Comparison of ENCODE assay signal across 23 mouse cellular contexts in the genomic region with DNA sequence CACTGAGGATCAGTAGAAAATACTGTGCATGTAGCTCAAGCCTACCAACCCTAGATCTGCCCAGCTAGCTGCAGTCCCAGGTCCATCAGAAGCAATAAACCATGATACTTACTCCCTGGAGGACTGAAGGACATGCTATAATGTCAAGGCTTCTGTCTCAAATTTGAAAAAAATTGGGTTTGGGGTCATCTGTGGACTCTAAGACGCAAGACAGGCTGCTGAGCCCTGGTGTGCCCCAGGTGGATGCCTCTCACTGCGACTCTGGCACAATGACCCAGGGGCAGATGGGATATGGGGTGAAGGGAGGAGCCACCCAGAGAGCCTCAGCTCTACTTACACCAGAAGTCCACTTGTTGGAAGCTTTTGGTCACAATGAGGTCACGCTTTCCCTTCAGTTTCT. TPM values are rescaled to one million over a fixed set of nuclear protein-coding genes. Genes with fewer than 3 reads are reported as not detected.
DNase-seq lines count a peak whose midpoint lies in the region; ATAC-seq and TF ChIP-seq lines count a peak whose summit lies in the region.
"Had no signal": no experiment of that assay in that cellular context is flagged by ENCODE, and none has a peak within 500 bp of the region (broad histone marks: within the 10 kb centered on the region; RNA-seq: fewer than 3 reads in every experiment).

No protein-coding gene starts in this region.

- peak overlapping the region; percentile 10; the same call in 1 of the 2 replicates for H3K4me2 ChIP-seq in kidney, embryonic 16.5 days (replicated peaks; ENCODE audit: low read depth, low read length)
- 0 out of 2 replicates have a peak overlapping the region, but pooled peaks have one; percentile 87 for H3K4me2 ChIP-seq in embryonic facial prominence, embryonic 15.5 days (replicated peaks)
- H3K4me2 ChIP-seq in stomach, embryonic 15.5 days: peak overlapping the region; percentile 91
- H3K4me2 ChIP-seq: forebrain, embryonic 15.5 days; midbrain, embryonic 15.5 days had no signal

- no peak for ATAC-seq in kidney, embryonic 16.5 days (ENCODE audit: low FRiP score, low TSS enrichment)
- ATAC-seq in embryonic facial prominence, embryonic 15.5 days (ENCODE audit: insufficient number of reproducible peaks, low FRiP score, low TSS enrichment, low read depth): no peak
- ATAC-seq in stomach, embryonic 15.5 days (ENCODE audit: insufficient read depth, low FRiP score, low read depth): no peak
- ATAC-seq: forebrain, embryonic 15.5 days had no signal

- peak; percentile 62 to 86 for DNase-seq in adrenal gland, adult (ENCODE audit: inconsistent age in 2 of 2, low spot score in 1 of 2)
- no peak for DNase-seq in adrenal gland, postnatal 10 days
- DNase-seq in kidney, postnatal 14 days: no peak
- no peak for DNase-seq in thymus, postnatal 10 days (ENCODE audit: low spot score in 2 of 2)
- DNase-seq in layer of hippocampus, adult 2 months (ENCODE audit: low spot score in 2 of 2): no peak
- DNase-seq: cerebellum, adult 9-10 months; gastrocnemius, postnatal 25 days; heart, adult 2 months; kidney, adult 9 months; lung, postnatal 10 days; right cerebral cortex, postnatal 14 days had no signal

- no peak for TF ChIP-seq CTCF in layer of hippocampus, adult 2 months (conservative IDR thresholded peaks at IDR 0.05)

- peaks cover 30% of the 10 kb centered on the region for H3K36me3 ChIP-seq in kidney, embryonic 16.5 days (ENCODE audit: insufficient read depth, low read length)
- H3K36me3 ChIP-seq in embryonic facial prominence, embryonic 15.5 days: peaks cover 37% of the 10 kb centered on the region
- peaks cover 17% of the 10 kb centered on the region for H3K36me3 ChIP-seq in stomach, embryonic 15.5 days

- no peaks in the 10 kb centered on the region for H3K9me3 ChIP-seq in kidney, embryonic 16.5 days (ENCODE audit: low read length)
- no peaks in the 10 kb centered on the region for H3K9me3 ChIP-seq in embryonic facial prominence, embryonic 15.5 days (replicated peaks)
- H3K9me3 ChIP-seq in stomach, embryonic 15.5 days: no peaks in the 10 kb centered on the region
- H3K9me3 ChIP-seq: embryonic facial prominence, embryonic 12.5 days; forebrain, embryonic 15.5 days; heart, embryonic 15.5 days; megakaryocyte, embryonic 14.5 days; midbrain, embryonic 15.5 days; neural tube, embryonic 15.5 days had no signal

- H3K4me1 ChIP-seq in kidney, embryonic 16.5 days (ENCODE audit: insufficient read depth, low read length): peaks cover 37% of the 10 kb centered on the region
- H3K4me1 ChIP-seq in embryonic facial prominence, embryonic 15.5 days: peaks cover 49% of the 10 kb centered on the region
- peaks cover 31% of the 10 kb centered on the region for H3K4me1 ChIP-seq in stomach, embryonic 15.5 days

- H3K4me3 ChIP-seq in kidney, embryonic 16.5 days (ENCODE audit: low read length): no peak overlapping the region
- H3K4me3 ChIP-seq in embryonic facial prominence, embryonic 15.5 days (replicated peaks): no peak overlapping the region
- no peak overlapping the region for H3K4me3 ChIP-seq in stomach, embryonic 15.5 days (replicated peaks)
- H3K4me3 ChIP-seq in layer of hippocampus, adult 2 months: no peak overlapping the region
- H3K4me3 ChIP-seq: forebrain, embryonic 15.5 days; heart, adult 2 months; midbrain, embryonic 15.5 days; myocyte; neural tube, embryonic 15.5 days had no signal

- H3K9ac ChIP-seq in kidney, embryonic 16.5 days (replicated peaks; ENCODE audit: low read length): no peak overlapping the region
- H3K9ac ChIP-seq in embryonic facial prominence, embryonic 15.5 days: no peak overlapping the region
- H3K9ac ChIP-seq in stomach, embryonic 15.5 days: no peak overlapping the region
- H3K9ac ChIP-seq: embryonic facial prominence, embryonic 12.5 days; forebrain, embryonic 15.5 days; heart, embryonic 15.5 days; liver, embryonic 14.5 days; midbrain, embryonic 15.5 days; neural tube, embryonic 15.5 days had no signal

- H3K27ac ChIP-seq in kidney, embryonic 16.5 days (ENCODE audit: low read length): peak overlapping the region; percentile 97
- H3K27ac ChIP-seq in embryonic facial prominence, embryonic 15.5 days (replicated peaks): peak overlapping the region; percentile 93; the same call in 1 of the 2 replicates
- no peak overlapping the region for H3K27ac ChIP-seq in stomach, embryonic 15.5 days
- no peak overlapping the region for H3K27ac ChIP-seq in layer of hippocampus, adult 2 months
- H3K27ac ChIP-seq: forebrain, embryonic 15.5 days; heart, adult 2 months; liver, embryonic 14.5 days; midbrain, embryonic 15.5 days had no signal

- 91% methylated on average over 3 of the region's 3 CpGs for WGBS in kidney, embryonic 16.5 days
- 93% methylated on average over 3 of the region's 3 CpGs for WGBS in embryonic facial prominence, embryonic 15.5 days
- WGBS in stomach, embryonic 15.5 days: 94% methylated on average over 3 of the region's 3 CpGs

- H3K27me3 ChIP-seq in kidney, embryonic 16.5 days (ENCODE audit: insufficient read depth, low read length): no peaks in the 10 kb centered on the region
- H3K27me3 ChIP-seq in embryonic facial prominence, embryonic 15.5 days: no peaks in the 10 kb centered on the region
- H3K27me3 ChIP-seq in stomach, embryonic 15.5 days (replicated peaks): no peaks in the 10 kb centered on the region
- H3K27me3 ChIP-seq: embryonic facial prominence, embryonic 12.5 days; forebrain, embryonic 15.5 days; heart, embryonic 15.5 days; midbrain, embryonic 15.5 days; neural tube, embryonic 15.5 days; Patski had no signal

RNA-seq across cellular contexts. Expression of a gene that starts 33.0 kb away (rescaled TPM):
- total RNA-seq in adrenal gland, postnatal 10 days (2021): 10 to 100 TPM; 35.7 to 37.1 TPM
- 5.5 and 6.2 TPM in 2 replicates for polyA plus RNA-seq in kidney, embryonic 16.5 days (2015; fragmentation: Nextera tagmentation; extraction: Ambion mirVana)
- polyA plus RNA-seq in embryonic facial prominence, embryonic 15.5 days (2015; fragmentation: Nextera tagmentation; extraction: Ambion mirVana): 12.0 and 12.1 TPM in 2 replicates
- polyA plus RNA-seq in stomach, embryonic 15.5 days (2015; fragmentation: Nextera tagmentation; extraction: Ambion mirVana): 11.0 and 11.5 TPM in 2 replicates
- 10 to 100 TPM; 30.7 to 30.9 TPM for total RNA-seq in layer of hippocampus, adult 2 months (2021)

Comparison
In these comparisons a context has a peak if more than half of its experiments do, and no peak if none do; other contexts are left out.
1. DNase-seq: peak in adrenal gland, adult (2 of 2); none in adrenal gland, postnatal 10 days (single experiment), kidney, postnatal 14 days (single experiment), thymus, postnatal 10 days (0 of 2) and layer of hippocampus, adult 2 months (0 of 2).
2. H3K27ac ChIP-seq: peak in kidney, embryonic 16.5 days (single experiment) and embryonic facial prominence, embryonic 15.5 days (single experiment); none in stomach, embryonic 15.5 days (single experiment) and layer of hippocampus, adult 2 months (single experiment).
3. H3K4me2 ChIP-seq: peak in every context shown above with its lines; median percentile 91 in stomach, embryonic 15.5 days; 87 in embryonic facial prominence, embryonic 15.5 days; 10 in kidney, embryonic 16.5 days.